Mouse (Mus musculus): ENCODE measurements at regions not wholly inside any gene's neighbourhood (a gene's known extent, or its start where the extent isn't known, plus 50 kb on each side); places are given as distances from the start of the nearest gene placed in this dataset.

GRCm38 (mm10) chr12:27866421-27866820, 524.0 kb upstream of the Sox11 start:
- TF ChIP-seq MAX (IDR thresholded peaks at IDR 0.05) (no peak), CTCF (IDR thresholded peaks at IDR 0.05; ENCODE audit: control insufficient read depth, insufficient read depth, insufficient read length) (no peak), MYOD1 (IDR thresholded peaks at IDR 0.05; ENCODE audit: control insufficient read depth, insufficient read length, low read depth) (no peak), MYOG (IDR thresholded peaks at IDR 0.05; ENCODE audit: control insufficient read depth, extremely low read depth, insufficient read length) (no peak), USF1 (IDR thresholded peaks at IDR 0.05; ENCODE audit: low read depth) (no peak), CEBPB (IDR thresholded peaks at IDR 0.05; ENCODE audit: low read depth) (no peak), FOSL1 (IDR thresholded peaks at IDR 0.05; ENCODE audit: insufficient read depth, low read length, poor library complexity, severe bottlenecking) (no peak)
